Mouse (Mus musculus) heart, embryonic 16.5 days (tissue): ENCODE measurements around the gene Pla2r1. TPM values are rescaled to one million over a fixed set of nuclear protein-coding genes. Genes with fewer than 3 reads are reported as not detected.

Experiments used
- ATAC-seq: fragments of 200-750 bp; cut with Nextera tagmentation; replicated peaks from 2 replicates; pipeline ENCODE4 v1.8.0; 2017; ENCODE audit warnings: moderate number of reproducible peaks; ENCODE audit not compliant: insufficient read depth, low FRiP score; ENCODE audit errors: extremely low read depth
- H3K27ac ChIP-seq: fragments of 300-500 bp; sonication (generic); 2 replicates; pipeline ENCODE4 v1.5.1; 2014; ENCODE audit warnings: mild to moderate bottlenecking, low read length, control low read depth, moderate library complexity
- H3K27me3 ChIP-seq: fragments of 300-500 bp; sonication (generic); 2 replicates; pipeline ENCODE4 v1.6.1; 2014; ENCODE audit warnings: low read length, mixed read lengths; ENCODE audit not compliant: control insufficient read depth, insufficient read depth
- H3K36me3 ChIP-seq: fragments of 300-500 bp; sonication (generic); 2 replicates; pipeline ENCODE4 v1.6.1; 2014; ENCODE audit not compliant: control insufficient read depth, insufficient read depth
- H3K4me1 ChIP-seq: fragments of 300-500 bp; sonication (generic); 2 replicates; pipeline ENCODE4 v1.6.1; 2014; ENCODE audit warnings: low read length, mixed read lengths; ENCODE audit not compliant: control insufficient read depth, insufficient read depth
- H3K4me2 ChIP-seq: fragments of 300-500 bp; sonication (generic); 2 replicates; pipeline ENCODE4 v1.6.1; 2014; ENCODE audit warnings: low read depth, mild to moderate bottlenecking, control low read depth, low read length
- H3K4me3 ChIP-seq: fragments of 300-500 bp; sonication (generic); 2 replicates; pipeline ENCODE4 v1.5.1; 2014; ENCODE audit warnings: mild to moderate bottlenecking, control low read depth, low read length
- H3K9ac ChIP-seq: fragments of 300-500 bp; sonication (generic); 2 replicates; pipeline ENCODE4 v1.6.1; 2014; ENCODE audit warnings: low read length, control low read depth
- H3K9me3 ChIP-seq: fragments of 300-500 bp; sonication (generic); replicated peaks from 2 replicates; pipeline ENCODE4 v1.6.1; 2016; ENCODE audit warnings: low read length; ENCODE audit not compliant: control insufficient read depth
- WGBS: fragments of 180-500 bp; shearing (Covaris S2); extraction: QIAGEN DNeasy Blood & Tissue Kit; methylation state at CpG from one replicate; pipeline ENCODE4 v1.1.7; 2014; 5-methylcytosine and 5-hydroxymethylcytosine counted together
- polyA plus RNA-seq: library from polyadenylated mRNA; unstranded; fragments of >200 nt; fragmentation: Nextera tagmentation; extraction: Ambion mirVana; gene quantifications from 2 replicates; pipeline ENCODE4 v1.2.1, GENCODE M21; 2015

Pla2r1 gene
- polyA plus RNA-seq, 1 experiment from 2014 or later: 1.5 TPM

- Histone ChIP-seq H3K4me2 (no peak overlapping the region), H3K4me1 (no peaks in the 10 kb centered on the region), H3K9ac (no peak overlapping the region), H3K4me3 (no peak overlapping the region), H3K9me3 (no peaks in the 10 kb centered on the region), H3K27me3 (no peaks in the 10 kb centered on the region), H3K36me3 (no peaks in the 10 kb centered on the region), H3K27ac (no peak overlapping the region)
- 77% methylated on average over 11 of the region's 11 CpGs for WGBS
- no peak for ATAC-seq
Measured at GRCm38 (mm10) chr2:60468901-60469770, 84.0 kb downstream of the Pla2r1 start.

- no peaks in the 10 kb centered on the region for H3K36me3 ChIP-seq
- 92% methylated on average over 7 of the region's 7 CpGs for WGBS
Measured at GRCm38 (mm10) chr2:60452376-60452775, 100.7 kb downstream of the Pla2r1 start.

DNA sequence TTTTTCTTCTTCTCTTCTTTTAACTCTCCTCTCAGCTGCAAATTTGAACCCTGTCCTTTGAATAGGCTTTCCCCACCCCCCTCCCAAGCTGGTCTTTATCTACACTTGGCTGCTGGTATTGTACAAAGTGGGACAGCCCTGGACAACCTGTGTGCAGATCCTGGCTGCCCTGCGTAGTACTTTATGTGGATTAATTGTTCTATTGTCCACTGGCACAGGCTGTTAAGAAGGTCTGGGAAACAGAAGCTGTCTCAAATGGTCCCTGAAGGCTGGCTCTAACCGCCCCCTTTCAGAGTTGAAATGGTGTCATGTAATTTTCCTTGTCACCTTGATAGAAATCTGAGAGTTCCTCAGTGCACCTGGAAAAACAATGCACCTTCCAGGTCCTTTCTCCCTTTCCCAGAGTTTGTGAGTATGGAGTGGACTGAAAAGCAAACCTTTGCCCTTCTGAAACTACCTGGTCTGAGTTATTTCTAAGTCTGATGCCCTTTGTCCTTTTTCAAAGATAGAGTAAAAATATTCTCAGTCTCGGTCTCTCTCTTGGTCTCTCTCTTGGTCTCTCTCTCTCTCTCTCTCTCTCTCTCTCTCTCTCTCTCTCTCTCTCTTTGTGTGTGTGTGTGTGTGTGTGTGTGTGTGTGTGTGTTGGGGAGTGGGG, 101.9 kb downstream of the Pla2r1 start:
- no peak for ATAC-seq
- H3K36me3 ChIP-seq: no peaks in the 10 kb centered on the region
- 70% methylated on average over 3 of the region's 3 CpGs for WGBS
- no peaks in the 10 kb centered on the region for H3K27me3 ChIP-seq
- H3K4me3 ChIP-seq: no peak overlapping the region
- H3K4me2 ChIP-seq: no peak overlapping the region
- no peak overlapping the region for H3K9ac ChIP-seq
- H3K27ac ChIP-seq: no peak overlapping the region
- no peaks in the 10 kb centered on the region for H3K4me1 ChIP-seq
- H3K9me3 ChIP-seq: no peaks in the 10 kb centered on the region

More at GRCm38 (mm10) chr2:60452376-60452775, 100.7 kb downstream of the Pla2r1 start:
- Histone ChIP-seq H3K9ac (no peak overlapping the region), H3K4me3 (no peak overlapping the region), H3K4me1 (no peaks in the 10 kb centered on the region), H3K27me3 (no peaks in the 10 kb centered on the region), H3K9me3 (no peaks in the 10 kb centered on the region), H3K4me2 (no peak overlapping the region), H3K27ac (no peak overlapping the region)
- ATAC-seq: no peak

DNA sequence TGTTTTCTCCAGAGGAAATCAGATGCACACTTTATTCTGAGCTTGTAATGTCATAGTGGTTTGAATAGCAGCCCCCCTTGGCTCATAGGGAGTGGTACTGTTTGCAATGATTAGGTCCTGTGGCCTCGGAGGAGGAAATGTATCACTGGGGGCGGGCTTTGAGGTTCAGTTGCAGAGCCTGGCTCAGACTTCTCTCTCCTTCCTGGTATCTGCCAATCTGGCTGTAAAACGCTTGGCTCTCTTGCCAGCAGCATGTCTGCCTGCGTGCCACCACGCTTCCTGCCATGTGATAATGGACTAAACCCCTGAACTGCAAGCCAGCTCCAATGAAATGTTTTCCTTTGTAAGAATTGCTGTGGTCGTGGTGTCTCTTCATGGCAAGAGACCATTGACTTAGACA, 103.4 kb downstream of the Pla2r1 start:
- Histone ChIP-seq H3K4me1 (no peaks in the 10 kb centered on the region), H3K27me3 (no peaks in the 10 kb centered on the region), H3K9ac (no peak overlapping the region), H3K4me2 (no peak overlapping the region), H3K4me3 (no peak overlapping the region), H3K9me3 (no peaks in the 10 kb centered on the region), H3K27ac (no peak overlapping the region), H3K36me3 (no peaks in the 10 kb centered on the region)
- no peak for ATAC-seq
- WGBS: 57% methylated on average over 6 of the region's 6 CpGs

GRCm38 (mm10) chr2:60444711-60445509, 108.2 kb downstream of the Pla2r1 start:
- Histone ChIP-seq H3K27me3 (no peaks in the 10 kb centered on the region), H3K9me3 (no peaks in the 10 kb centered on the region), H3K9ac (no peak overlapping the region), H3K4me1 (no peaks in the 10 kb centered on the region), H3K27ac (no peak overlapping the region), H3K4me3 (no peak overlapping the region), H3K36me3 (no peaks in the 10 kb centered on the region), H3K4me2 (no peak overlapping the region)
- no peak for ATAC-seq
- WGBS: 78% methylated on average over 9 of the region's 9 CpGs

- no peak overlapping the region for H3K4me3 ChIP-seq
- H3K27ac ChIP-seq: no peak overlapping the region
- 91% methylated on average over 7 of the region's 7 CpGs for WGBS
- H3K9me3 ChIP-seq: no peaks in the 10 kb centered on the region
- H3K4me1 ChIP-seq: no peaks in the 10 kb centered on the region
- H3K4me2 ChIP-seq: no peak overlapping the region
- no peak overlapping the region for H3K9ac ChIP-seq
- H3K27me3 ChIP-seq: no peaks in the 10 kb centered on the region
- H3K36me3 ChIP-seq: no peaks in the 10 kb centered on the region
- ATAC-seq: no peak
Measured at GRCm38 (mm10) chr2:60443279-60443678, 109.8 kb downstream of the Pla2r1 start.

DNA sequence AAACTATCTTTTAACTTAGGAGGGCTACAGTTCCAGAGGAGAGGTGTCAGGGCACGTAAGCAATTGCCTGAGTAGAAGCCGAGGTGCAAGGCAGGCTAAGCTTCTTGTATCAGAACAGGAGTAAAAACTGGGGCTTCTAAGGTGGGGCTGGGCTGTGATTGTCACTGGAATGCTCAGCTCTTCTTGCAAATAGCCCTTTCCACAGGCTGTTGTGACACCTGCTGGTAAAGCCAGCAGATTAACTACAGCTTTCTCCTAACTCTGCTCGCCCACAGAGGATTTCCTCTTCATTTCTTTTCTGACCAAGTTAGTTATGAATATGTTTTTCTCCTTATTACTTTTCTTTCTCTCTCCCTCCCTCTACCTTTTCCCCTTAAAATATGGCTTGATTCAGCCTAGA, 111.2 kb downstream of the Pla2r1 start:
- no peaks in the 10 kb centered on the region for H3K36me3 ChIP-seq
- H3K9ac ChIP-seq: no peak overlapping the region
- no peak overlapping the region for H3K4me2 ChIP-seq
- ATAC-seq: no peak
- no peak overlapping the region for H3K4me3 ChIP-seq
- no peaks in the 10 kb centered on the region for H3K27me3 ChIP-seq
- 13% methylated on average over 3 of the region's 3 CpGs for WGBS
- H3K9me3 ChIP-seq: no peaks in the 10 kb centered on the region
- H3K27ac ChIP-seq: no peak overlapping the region
- no peaks in the 10 kb centered on the region for H3K4me1 ChIP-seq

GRCm38 (mm10) chr2:60436802-60437201, 116.3 kb downstream of the Pla2r1 start:
- Histone ChIP-seq H3K4me3 (no peak overlapping the region), H3K9me3 (no peaks in the 10 kb centered on the region), H3K4me1 (no peaks in the 10 kb centered on the region), H3K36me3 (no peaks in the 10 kb centered on the region), H3K27me3 (no peaks in the 10 kb centered on the region), H3K4me2 (no peak overlapping the region), H3K27ac (no peak overlapping the region), H3K9ac (no peak overlapping the region)
- 79% methylated on average over 5 of the region's 5 CpGs for WGBS
- no peak for ATAC-seq
